Mouse (Mus musculus) layer of hippocampus, postnatal 36 days (tissue): ENCODE measurements around the gene Gmds. TPM values are rescaled to one million over a fixed set of nuclear protein-coding genes. Genes with fewer than 3 reads are reported as not detected.

Experiments
- DNase-seq, 2 experiments: peaks; one replicate each; pipeline ENCODE4 v3.0.0; 2022
- total RNA-seq, 2 experiments: library from RNA; stranded (reverse); gene quantifications; 2 replicates each; pipeline ENCODE4 v1.2.3; 2021

Gene Gmds
- total RNA-seq, 2 experiments from 2014 or later, result 13.0 to 13.4 TPM

DNA sequence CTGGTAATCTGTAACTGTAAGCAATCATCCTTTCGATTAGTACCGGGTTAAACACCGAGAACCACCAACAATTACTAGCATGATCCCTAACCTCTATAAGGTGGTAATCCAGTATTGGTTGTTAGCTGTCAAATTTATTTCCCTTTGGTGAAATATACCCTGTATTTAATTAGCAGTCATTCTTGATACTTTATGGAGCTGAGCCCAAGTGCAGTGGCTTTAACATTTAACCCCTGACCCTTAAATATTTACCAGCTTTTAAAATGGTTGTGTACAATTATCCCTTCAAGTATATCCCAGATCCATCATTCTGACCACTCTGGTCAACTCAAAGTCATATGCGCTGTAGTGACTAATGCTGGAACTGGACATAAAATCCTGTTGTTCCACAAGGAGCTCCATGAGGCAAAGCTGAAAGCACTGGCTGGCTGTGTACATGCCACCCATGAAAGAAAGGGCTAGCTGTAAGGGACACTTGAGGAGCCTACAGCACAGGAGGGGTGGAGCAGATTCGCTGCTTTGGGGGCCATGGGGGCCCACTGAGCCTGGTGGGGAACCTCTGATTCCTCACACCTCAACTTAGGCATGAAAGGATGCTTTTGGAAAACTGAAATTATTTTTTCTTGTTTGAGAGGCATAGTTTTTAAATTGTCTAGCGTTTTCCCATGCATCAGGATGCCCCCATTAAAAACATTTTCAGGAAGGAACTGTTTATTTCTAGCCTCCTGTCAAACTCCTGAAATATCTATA is 312.1 kb downstream of the Gmds start:
- DNase-seq, result no peak

DNA sequence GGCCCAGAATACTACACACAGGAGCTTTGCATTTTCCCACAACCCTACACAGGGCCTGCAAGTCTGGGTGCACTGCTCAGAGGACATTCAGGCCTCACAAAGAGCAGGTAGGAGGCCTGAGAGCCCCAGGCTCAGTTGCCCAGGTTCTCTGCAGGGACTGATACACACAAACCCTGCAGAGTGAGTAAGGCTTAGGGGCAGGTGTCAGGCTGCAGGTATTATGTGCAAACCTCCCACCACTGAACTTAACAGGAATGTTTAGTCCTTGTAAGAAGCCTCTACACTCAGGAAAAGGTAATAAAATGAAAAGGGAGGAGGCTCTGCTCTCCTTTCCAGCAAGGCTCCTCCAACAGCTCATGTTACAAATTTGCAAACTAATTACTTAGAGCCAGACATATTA is 313.7 kb downstream of the Gmds start:
- DNase-seq, result no peak

DNA sequence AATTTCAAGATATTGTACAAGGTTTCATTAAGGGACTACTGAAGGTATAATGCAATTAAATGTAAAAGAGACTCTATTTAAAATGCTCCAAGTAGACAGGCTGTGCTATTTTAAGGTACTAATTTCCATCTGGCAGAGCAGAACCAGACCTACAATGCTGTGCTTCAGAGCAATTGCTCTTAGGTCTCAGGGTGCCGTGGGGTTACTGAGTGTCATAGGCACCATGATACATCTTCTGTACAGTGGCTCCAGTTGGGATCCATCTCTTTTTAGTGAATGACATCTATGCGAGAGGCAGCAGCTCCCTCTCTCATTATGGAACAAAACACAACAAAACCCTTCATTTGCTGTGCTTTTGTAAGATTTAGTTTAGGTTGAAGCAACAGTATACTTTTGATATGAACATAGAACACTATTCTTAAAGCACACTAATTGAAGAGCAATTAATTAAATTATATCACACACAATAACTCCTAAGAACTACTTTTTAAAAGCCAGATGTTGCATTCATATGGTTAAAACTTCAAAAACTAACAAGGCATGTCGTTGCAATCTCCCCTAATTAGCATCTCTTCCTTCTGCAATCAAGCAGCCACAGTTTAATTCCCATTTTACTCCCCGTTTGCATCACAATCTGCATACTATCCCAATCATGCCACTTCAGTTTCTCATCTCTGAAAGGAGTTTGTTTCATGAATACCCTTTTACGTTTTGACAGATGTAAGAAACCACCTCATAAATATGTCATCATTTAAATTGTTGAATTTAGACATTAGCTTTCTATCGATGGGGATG is 317.9 kb downstream of the Gmds start:
- DNase-seq, result no peak

DNA sequence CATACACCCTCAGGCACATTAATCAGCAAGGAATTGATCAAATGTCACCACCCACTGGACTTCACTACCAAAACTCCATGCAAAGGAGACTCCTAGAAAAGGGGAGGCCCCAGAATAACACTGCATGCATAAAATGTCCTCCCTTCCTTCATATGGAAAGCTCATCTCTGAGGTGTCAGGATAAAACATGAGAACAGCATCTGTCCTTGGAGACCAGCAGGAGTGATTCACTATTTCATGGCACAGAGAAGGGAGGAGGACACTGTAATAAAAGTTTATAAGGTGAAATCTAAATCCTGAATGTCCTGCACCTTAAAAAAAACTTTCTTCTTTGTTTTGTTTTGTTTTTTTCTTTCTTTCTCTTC is 319.3 kb downstream of the Gmds start:
- DNase-seq, result no peak

DNA sequence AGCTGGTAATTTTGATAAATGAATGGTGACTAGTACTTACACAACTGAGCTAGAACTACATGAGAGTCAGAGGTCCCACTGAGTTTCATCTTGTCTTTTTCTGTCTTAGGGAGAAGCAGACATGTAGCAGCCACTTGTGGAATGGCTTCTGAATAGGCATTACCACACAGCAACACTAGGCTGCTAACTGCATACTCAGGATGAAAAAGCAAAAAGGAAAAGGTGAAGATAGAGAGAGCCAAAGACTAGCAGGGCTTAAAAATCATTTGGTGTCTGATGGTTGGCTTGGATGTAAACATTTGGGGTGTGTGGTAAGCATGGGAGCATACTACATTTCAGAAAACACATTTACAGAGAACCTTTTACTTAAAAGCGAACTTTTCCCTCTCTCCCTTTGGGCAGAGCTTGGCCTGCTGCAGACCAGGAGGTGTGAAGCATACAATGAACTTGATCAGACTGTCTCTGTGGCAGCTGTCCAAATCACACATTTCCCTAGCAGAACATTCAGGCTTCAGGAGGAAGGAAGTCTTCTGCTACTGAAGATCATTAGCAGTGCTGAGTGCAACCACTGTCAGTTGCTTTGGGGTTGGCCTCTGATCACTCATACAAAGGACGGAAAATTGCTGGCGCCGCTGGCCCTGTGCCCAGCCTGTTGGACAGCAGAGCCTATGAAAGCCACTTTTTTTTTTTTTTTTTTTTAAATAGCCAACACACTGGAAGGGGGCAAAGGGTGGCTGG is 319.9 kb downstream of the Gmds start:
- DNase-seq, result peak; percentile 12 to 27

DNA sequence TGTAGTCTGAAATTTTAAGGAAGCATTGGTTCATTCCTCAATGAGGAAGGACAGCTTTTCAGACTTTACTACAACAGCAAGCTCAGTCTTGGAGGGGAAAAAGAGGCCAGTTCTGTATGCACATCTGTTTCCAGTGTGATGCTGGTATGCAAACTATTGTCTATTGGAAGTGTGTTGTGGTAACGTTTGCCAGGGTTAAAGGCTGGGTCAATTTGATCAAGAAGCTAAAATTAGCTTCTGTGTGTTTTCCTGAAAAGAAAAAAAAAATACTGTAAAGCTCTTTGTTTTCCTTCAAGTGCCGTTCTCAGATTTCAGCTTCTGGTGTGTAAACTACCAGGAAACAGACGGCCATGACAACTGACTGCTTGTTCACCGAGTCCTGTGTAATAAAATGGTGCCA is 329.7 kb downstream of the Gmds start:
- DNase-seq, result no peak

DNA sequence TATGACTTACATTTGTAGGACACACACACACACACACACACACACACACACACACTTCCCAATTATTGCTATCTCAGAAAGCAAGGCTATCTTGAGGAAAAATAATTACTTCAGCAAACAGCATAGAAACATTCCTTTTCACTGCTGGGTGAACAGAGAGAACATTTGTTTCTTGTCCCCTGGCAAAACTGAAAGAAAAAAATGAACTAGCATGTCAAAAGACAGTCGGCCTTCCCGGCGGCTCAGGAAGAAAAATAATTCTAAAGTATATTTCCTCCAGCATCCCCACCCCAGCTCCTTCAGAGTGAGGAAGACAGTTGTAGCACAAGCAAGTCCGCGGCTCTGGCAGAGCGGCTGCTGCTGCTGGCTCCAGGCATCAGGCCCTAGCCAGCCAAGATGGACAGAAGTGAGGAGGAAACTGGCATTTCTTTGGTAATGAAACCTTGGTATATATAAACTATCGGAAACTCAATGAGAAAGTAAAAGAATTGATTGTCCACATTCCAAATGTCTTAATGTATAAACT is 330.4 kb downstream of the Gmds start:
- no peak for DNase-seq

DNA sequence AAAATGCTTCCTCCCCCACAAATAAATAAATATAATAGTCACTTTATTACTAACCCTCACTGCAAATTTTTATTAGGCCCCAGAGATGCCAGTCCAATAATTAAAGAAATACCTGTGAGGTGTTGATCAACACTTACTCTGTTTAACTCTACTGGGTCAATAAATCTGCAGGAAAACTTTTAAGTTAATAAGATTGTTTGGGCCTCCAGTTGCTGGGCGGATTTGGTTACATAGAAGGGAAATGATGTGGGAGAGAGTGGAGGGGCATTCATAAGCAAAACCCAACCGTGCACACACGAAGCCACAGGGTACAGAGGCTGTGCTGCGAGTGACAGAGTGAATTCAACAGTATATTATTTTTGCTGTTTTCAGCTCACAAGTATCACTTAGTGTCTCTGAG is 345.1 kb downstream of the Gmds start:
- DNase-seq, result no peak

DNA sequence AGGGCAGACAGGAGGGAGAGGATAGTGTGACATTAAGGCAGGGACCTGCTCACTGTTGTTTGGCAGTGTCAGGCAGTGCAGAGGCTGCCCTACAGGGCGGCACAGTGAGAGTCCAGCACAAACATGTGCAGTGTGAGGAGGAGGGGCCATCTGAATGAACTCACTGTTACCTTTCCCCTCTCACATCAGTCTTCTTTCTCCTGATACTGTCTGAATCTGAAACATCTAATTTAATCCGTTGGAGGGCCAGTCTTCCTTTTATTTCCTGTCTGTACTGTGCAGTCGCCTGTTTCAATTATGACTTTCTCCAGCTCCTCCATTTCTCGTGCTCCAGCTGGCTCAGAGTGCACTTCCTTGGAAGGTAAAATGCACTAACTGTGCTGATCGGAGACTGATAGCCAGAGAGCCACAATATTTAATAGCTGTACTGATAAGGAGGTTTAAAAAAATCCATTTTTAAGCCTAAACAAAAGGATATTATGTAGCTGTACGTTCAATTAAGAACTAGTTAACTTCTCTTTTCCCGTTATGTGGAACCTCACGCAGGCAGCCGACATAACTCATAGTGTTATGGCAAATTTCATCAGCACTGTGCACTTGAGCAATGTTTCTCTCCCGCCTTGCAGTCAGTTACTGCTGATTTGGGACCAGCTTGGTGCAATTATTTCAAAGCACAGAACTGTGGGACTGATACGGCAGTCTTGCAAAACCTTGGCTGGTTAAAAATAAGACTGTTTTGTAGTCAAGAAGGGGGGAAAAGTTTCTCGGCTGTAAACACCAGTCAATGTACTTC is 345.9 kb downstream of the Gmds start:
- DNase-seq, result no peak

DNA sequence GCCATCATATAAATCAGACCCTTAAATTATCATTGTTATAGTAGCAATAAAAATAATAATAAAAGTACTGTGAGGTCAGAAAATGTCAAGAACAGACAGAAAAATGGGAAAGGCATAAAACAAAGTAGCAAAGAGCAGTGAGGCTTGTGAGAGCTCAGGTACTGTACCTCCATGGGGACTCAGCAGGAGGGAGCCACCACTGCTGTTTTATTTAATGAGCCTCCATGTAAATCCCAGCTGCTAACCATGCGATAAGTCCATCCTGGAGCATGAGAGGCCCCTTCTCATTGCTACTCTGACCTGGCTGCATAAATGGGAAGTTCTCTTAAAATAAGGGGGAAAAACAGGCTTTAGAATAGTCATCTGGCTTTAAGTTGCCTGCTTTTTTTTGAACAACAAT is 357.3 kb downstream of the Gmds start:
- DNase-seq, result no peak

DNA sequence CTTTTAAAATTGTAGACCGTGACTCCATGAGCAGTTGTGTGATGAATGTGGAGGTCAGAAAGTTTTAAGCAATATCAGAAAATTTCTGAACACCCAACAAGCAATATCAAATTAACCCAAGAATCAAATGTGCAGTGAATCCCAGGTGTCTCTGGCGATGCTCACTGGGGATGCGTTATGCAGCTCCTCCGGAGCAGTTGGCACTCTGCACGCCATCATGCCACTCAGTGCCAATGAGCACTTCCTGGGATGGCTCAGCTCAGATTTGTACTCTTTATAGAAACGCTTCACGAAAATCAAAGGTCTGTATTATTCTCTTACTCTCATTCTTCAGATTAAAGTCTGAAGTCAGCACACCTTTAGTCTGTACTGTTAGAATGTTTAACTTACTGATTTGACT is 360.4 kb downstream of the Gmds start:
- DNase-seq, result no peak

DNA sequence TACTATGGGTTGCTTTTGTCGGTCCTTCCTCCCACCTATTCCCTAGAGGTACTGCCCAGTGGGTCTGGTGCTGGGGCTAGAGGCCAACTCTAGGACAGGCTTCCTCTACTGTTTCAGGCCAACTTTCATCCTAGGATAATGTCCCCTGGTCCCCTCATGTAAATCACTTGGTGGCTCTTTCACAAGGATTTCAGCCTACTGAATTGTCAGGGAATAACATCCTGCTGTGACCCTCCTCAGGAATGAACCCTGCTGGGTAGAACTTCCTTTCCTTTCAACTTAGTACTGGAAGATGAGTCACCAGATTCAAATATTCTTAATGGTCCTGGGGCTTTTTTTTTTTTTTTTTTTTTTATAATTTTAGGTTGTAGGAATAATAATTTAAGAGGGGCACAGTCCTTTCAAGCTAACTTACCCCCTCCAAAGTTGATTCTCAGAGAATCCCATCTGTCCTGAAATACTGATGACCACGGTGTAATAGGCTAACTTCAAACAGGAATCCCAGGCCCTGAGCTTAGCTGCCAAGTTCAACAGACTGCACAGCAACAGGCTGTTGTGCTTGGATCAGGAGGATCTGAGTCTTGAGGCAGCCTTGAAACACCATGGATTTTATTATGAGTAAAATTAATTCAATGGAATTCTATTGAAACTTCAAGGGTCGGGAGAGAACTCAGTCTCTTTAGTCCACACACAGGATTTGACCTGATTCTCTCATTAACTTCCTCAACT is 363.6 kb downstream of the Gmds start:
- no peak for DNase-seq

DNA sequence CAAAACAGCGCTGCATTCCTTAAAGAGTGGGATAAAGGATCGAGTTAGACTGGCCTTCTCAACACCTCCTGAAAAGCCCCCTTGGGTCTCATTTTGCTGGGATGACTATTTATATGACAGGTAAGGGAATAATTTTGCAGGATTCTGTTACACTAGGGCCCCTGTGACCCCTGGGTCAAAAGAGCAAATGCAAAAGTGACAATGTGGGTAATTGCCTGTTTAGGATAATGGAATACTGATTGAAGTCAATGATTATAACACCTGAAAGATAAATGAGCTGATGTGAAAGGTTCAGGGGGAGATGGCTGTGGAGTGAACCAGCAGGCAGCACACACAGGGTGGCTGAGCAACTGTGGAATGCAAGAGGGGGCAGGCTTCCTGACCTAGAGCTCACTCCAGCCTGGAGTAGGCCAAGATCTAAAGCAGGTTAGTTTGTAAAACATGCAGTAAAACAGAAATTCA is 367.5 kb downstream of the Gmds start:
- no peak for DNase-seq

DNA sequence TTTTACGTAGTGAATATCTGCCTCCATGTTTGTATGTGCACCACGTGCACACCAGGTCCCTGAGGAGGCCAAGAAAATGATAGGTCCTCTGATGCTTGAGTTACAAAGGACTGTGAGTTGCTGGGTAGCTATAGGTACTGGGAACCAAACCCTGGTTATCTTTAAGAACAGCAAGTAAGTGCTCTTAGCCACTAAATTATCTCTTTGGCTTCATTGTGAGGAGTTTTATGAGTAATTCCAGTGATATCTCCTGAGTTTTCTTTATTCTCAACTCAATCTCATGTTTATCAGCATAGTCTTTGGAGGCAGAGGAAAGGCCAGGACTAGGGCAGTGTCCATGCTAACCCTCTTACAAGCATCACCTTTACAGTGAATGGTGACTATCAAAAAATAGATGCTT is 370.3 kb downstream of the Gmds start:
- no peak for DNase-seq

DNA sequence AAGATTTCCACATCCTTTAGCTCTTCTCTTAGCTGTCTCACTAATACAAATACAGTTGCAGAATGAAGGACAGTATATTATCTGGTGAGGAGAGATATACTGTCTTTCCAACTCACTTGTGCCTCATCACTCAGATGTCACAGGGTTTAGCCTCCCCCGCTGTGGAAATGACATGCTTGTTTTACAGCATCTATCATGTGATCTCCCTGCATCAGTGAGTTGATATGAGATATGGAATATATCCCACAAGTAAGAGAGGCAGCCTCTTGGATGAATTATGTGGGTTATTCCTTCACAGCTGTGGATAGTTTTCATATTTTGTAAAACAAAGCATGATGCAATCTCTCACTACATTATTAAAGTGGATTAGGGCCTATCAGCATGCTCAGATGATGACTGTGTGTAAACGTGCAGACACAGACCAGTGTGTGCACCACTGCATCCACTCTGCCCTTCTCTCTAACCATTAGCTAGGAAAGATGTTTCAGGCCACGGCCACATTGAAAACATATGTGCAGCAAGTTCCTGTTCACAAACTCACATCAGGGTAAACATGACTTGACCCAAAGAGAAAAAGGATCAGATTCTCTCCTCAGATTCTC is 371.5 kb downstream of the Gmds start:
- no peak for DNase-seq

DNA sequence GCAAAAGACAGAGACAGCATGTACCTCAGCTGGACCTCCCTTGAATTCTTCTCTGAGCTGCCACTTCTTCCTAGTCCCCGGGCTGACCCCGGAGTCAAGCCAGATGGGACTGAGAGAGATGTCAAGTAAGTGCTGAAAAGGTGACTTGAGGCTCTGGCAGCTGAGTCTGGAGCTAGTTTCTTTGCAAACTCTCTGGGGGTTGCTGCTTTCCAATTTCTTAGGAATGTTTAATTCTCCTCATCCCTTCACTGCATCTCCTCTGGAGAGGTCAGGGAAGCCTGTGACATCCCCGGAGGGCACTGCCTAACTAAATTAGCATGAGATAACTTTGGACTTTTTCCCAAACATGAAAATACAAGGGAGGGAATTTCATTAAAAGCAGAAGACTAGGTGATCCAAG is 378.0 kb downstream of the Gmds start:
- no peak for DNase-seq

DNA sequence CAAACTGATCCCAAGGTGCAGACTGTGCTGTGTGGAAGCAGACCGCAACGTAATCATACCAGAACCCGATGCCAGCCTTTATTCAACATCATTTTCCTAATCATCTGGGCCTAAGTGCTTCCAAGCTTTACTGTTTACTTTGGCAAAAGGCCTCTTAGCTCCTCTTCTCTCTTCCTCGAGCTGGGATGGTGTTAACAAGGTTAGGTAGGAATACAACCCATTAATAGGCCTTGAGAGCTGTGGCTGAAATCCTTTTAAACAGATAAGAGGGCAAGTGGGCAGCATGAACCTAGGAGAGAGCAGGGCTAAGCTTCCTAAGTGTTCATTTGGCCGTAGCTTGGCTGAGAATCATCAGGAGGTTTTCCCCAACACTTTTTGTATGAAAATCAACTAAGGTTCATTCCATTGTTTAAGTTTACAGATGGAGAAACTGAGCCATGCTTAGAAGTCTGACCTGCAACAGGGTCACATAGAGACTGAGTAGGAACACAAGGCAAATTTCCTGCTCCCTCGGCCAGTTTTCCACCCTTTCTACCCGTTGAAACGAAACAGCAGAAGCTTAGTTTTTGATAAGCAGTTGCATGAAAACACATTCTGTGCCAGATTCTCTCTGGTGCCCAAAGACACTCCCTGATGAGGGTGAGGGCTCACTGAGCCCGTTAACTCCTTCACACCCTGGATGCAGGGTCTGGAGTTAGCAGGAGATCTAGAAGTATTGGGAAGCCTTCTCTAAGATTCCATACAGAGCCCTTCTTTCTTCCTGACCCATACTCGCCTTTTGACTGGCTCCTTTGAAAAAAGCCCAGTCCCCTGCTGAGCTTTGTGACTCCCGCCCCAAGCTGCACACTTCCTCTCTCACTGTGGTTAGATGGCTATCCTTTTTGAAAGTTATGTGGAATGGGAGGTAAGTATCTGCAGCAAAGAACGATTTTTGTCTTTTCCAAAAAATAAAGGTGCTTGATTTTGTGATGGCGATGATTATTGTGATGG is 379.9 kb downstream of the Gmds start:
- DNase-seq, result no peak

DNA sequence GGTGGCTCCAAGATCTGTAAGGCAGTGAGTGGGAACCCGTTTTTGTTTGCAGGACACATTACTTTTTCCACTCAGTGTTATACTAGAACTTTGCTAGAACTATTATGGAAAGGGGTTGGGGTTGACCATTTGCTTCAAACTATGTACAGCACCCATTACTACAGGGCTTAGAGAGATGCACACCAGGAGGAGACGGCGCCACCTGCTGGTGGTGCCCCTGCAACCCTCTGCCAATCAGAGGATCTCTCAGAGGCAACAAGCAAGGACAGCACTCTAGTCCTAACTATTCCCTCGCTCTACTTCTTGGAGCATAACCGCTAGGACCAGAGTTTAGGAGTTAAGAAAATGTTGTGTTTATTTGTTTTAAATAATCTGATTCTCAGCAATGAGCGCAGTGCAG is 382.0 kb downstream of the Gmds start:
- no peak for DNase-seq

DNA sequence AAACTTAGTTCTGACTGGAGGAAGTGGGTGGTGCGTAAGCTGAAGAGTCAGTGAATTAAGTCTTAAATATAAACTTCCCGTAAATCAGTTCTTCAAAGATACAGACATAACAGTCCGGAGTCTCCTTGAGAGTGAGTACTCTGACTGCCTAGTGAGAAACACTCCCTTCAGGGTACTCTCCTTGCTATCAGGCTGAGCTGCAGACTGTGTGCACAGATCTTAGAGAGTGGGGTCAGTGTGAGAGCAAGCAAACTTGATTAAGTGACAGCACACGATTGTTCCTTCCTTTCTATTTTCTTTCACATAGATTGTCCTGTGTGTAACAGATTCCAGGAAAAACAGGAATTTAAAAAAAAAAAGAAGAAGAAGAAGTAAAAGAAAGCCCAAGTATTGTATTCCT is 382.4 kb downstream of the Gmds start:
- no peak for DNase-seq

DNA sequence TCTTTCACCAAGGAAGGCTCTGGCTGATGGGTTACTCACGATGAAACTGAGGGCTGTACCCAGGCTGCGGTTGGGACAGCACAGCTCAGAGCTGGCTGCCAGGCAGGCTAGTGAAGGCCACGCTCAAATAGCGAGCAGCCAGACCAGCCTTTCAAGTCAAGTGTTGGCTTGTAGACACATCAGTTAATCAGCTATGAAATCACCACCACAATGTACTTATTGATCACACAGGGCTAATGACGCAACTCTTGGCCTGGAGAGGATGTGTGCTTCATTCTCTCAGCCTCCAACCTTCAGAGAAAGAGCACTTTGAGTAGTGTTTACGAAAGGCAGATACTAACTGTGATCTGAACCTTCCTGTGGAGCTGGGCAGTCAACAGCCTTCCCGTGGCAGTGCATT is 383.4 kb downstream of the Gmds start:
- no peak for DNase-seq
